ENCODE assay signal across 8 mouse cellular contexts in genomic region chr8:105484392-105484791, GRCm38 (mm10). TPM values are rescaled to one million over a fixed set of nuclear protein-coding genes. Genes with fewer than 3 reads are reported as not detected.
DNase-seq lines count a peak whose midpoint lies in the region; ATAC-seq and TF ChIP-seq lines count a peak whose summit lies in the region.

No protein-coding gene starts in this region.

- DNase-seq in thymus, postnatal 14 days, result peak; percentile 41
- DNase-seq in thymus, adult 18-20 months, result no peak
- peak; percentile 72 for DNase-seq in brain, embryonic 14.5 days (ENCODE audit: low read depth)
- DNase-seq in gastrocnemius, postnatal 25 days, result peak; percentile 72
- DNase-seq in kidney, postnatal 10 days, result peak; percentile 91
- peak; percentile 22 to 34 for DNase-seq in thymus, postnatal 36 days
- no peak for DNase-seq in c-Kit-positive CD71-positive TER-119-positive erythroid progenitor cells, embryonic 14.5 days (ENCODE audit: low spot score)

- TF ChIP-seq CTCF in brain, embryonic 14.5 days (IDR thresholded peaks at IDR 0.05; ENCODE audit: borderline replicate concordance, extremely low read depth, insufficient read depth, insufficient read length), result peak; percentile 73

- ATAC-seq in megakaryocyte-erythroid progenitor cell, adult 5-6 weeks (replicated peaks; ENCODE audit: low FRiP score, low TSS enrichment, poor library complexity, severe bottlenecking), result 0 out of 2 replicates have a peak, but pooled peaks have one; percentile 33

- TF ChIP-seq POLR2A in brain, embryonic 14.5 days (IDR thresholded peaks at IDR 0.05; ENCODE audit: borderline replicate concordance, extremely low read depth, insufficient read depth, insufficient read length, poor library complexity, severe bottlenecking), result no peak

RNA-seq across cellular contexts. Expression of gene Zdhhc1, which starts 12.3 kb away (rescaled TPM):
- 40.0 and 46.2 TPM in 2 replicates for polyA plus RNA-seq in brain, embryonic 14.5 days (2012; rRNA removed)
- total RNA-seq in gastrocnemius, postnatal 25 days (2021), result 10 to 100 TPM in 1 of 2 experiments, 1 to 10 TPM in 1; 8.7 to 10.1 TPM
- 8.4 and 12.8 TPM in 2 replicates for total RNA-seq in megakaryocyte-erythroid progenitor cell, adult 5-6 weeks (2014; fragmentation: Nextera tagmentation)
- 2.2 and 3.8 TPM in 2 replicates for total RNA-seq in megakaryocyte-erythroid progenitor cell, adult 5-6 weeks (2017)

RNA-seq across cellular contexts. Expression of gene Tppp3, which starts 13.1 kb away (rescaled TPM):
- 62.7 and 89.6 TPM in 2 replicates for polyA plus RNA-seq in brain, embryonic 14.5 days (2012; rRNA removed)
- 10 to 100 TPM; 86.7 to 99.2 TPM for total RNA-seq in gastrocnemius, postnatal 25 days (2021)
- total RNA-seq in megakaryocyte-erythroid progenitor cell, adult 5-6 weeks (2014; fragmentation: Nextera tagmentation), result 0.45 and 1.4 TPM in 2 replicates
- 1.3 TPM in 1 of 2 replicates, not detected in the other for total RNA-seq in megakaryocyte-erythroid progenitor cell, adult 5-6 weeks (2017)

RNA-seq across cellular contexts. Expression of gene Hsd11b2, which starts 34.2 kb away (rescaled TPM):
- 8.3 and 12.1 TPM in 2 replicates for polyA plus RNA-seq in brain, embryonic 14.5 days (2012; rRNA removed)
- total RNA-seq in gastrocnemius, postnatal 25 days (2021), result under 1 TPM; 0.51 to 0.61 TPM
- 0.20 TPM in 1 of 2 replicates, not detected in the other for total RNA-seq in megakaryocyte-erythroid progenitor cell, adult 5-6 weeks (2014; fragmentation: Nextera tagmentation)
- total RNA-seq in megakaryocyte-erythroid progenitor cell, adult 5-6 weeks (2017), result 0.19 TPM in 1 of 2 replicates, not detected in the other

Comparison
In these comparisons a context has a peak if more than half of its experiments do, and no peak if none do; other contexts are left out.
1. DNase-seq: peak in thymus, postnatal 14 days (single experiment), brain, embryonic 14.5 days (single experiment), gastrocnemius, postnatal 25 days (single experiment), kidney, postnatal 10 days (single experiment) and thymus, postnatal 36 days (2 of 2); none in thymus, adult 18-20 months (0 of 2) and c-Kit-positive CD71-positive TER-119-positive erythroid progenitor cells, embryonic 14.5 days (single experiment).
2. RNA of gene Tppp3, which starts 13.1 kb away (total RNA-seq): 86.7 to 99.2 TPM in gastrocnemius, postnatal 25 days; 0.45 to 1.4 TPM in megakaryocyte-erythroid progenitor cell, adult 5-6 weeks; every median in the first group is over 10 times any median in the second.